ENCODE assay signal across 10 mouse cellular contexts in genomic region chr5:135726641-135727346, GRCm38 (mm10). TPM values are rescaled to one million over a fixed set of nuclear protein-coding genes. Genes with fewer than 3 reads are reported as not detected.
A peak's percentile ranks its signal among the peaks of the same experiment; 100 is the strongest.
DNase-seq lines count a peak whose midpoint lies in the region; ATAC-seq and TF ChIP-seq lines count a peak whose summit lies in the region.
"Had no signal": no experiment of that assay in that cellular context is flagged by ENCODE, and none has a peak within 500 bp of the region (broad histone marks: within the 10 kb centered on the region; RNA-seq: fewer than 3 reads in every experiment).

No protein-coding gene starts in this region.

- peak; percentile 25 for DNase-seq in NIH3T3 (ENCODE audit: low read depth)
- no peak for DNase-seq in embryonic facial prominence, embryonic 11.5 days (ENCODE audit: low spot score)
- DNase-seq in heart, postnatal 0 days (ENCODE audit: low spot score) = peak; percentile 81
- DNase-seq in spleen, adult 12 weeks (ENCODE audit: low spot score) = no peak
- DNase-seq in retina, postnatal 1 day = no peak
- DNase-seq in urinary bladder, postnatal 36 days (ENCODE audit: low spot score in 2 of 2) = no peak
- DNase-seq: lung, postnatal 36 days; right cerebral cortex, postnatal 25 days had no signal

- 0 out of 2 replicates have a peak, but pooled peaks have one; percentile 30 for TF ChIP-seq EP300 in heart, postnatal 0 days (IDR thresholded peaks at IDR 0.05; ENCODE audit: low read depth)

- TF ChIP-seq CTCF in heart, postnatal 0 days (IDR thresholded peaks at IDR 0.05; ENCODE audit: low read depth) = no peak

- no peak overlapping the region for H3K4me3 ChIP-seq in embryonic facial prominence, embryonic 11.5 days (ENCODE audit: low read depth, low read length)
- no peak overlapping the region for H3K4me3 ChIP-seq in heart, postnatal 0 days (ENCODE audit: low read depth, low read length)
- peak overlapping the region; percentile 28; the same call in 1 of the 2 replicates for H3K4me3 ChIP-seq in limb, embryonic 15.5 days

- no peak for ATAC-seq in embryonic facial prominence, embryonic 11.5 days (replicated peaks; ENCODE audit: insufficient number of reproducible peaks, low FRiP score, low TSS enrichment, low read depth)
- peak; percentile 85 for ATAC-seq in heart, postnatal 0 days (ENCODE audit: insufficient read depth, low read depth)
- ATAC-seq in limb, embryonic 15.5 days (ENCODE audit: insufficient number of reproducible peaks, low FRiP score, low TSS enrichment, low read depth) = no peak
- ATAC-seq in inflammation-experienced regulatory T-cells, adult 6 months = no peak

- no peaks in the 10 kb centered on the region for H3K27me3 ChIP-seq in embryonic facial prominence, embryonic 11.5 days (ENCODE audit: control insufficient read depth, insufficient read depth, low read length)
- no peaks in the 10 kb centered on the region for H3K27me3 ChIP-seq in heart, postnatal 0 days (ENCODE audit: control insufficient read depth, insufficient read depth, low read length)
- H3K27me3 ChIP-seq in limb, embryonic 15.5 days = no peaks in the 10 kb centered on the region

- 0 out of 2 replicates have a peak overlapping the region, but pooled peaks have one; percentile 3 for H3K9ac ChIP-seq in embryonic facial prominence, embryonic 11.5 days (replicated peaks; ENCODE audit: low read length)
- H3K9ac ChIP-seq in heart, postnatal 0 days (replicated peaks; ENCODE audit: low read depth, low read length) = 0 out of 2 replicates have a peak overlapping the region, but pooled peaks have one; percentile 7
- no peak overlapping the region for H3K9ac ChIP-seq in limb, embryonic 15.5 days

- WGBS in embryonic facial prominence, embryonic 11.5 days = 72% methylated on average over 2 of the region's 2 CpGs
- WGBS in heart, postnatal 0 days = 52% methylated on average over 2 of the region's 2 CpGs
- WGBS in limb, embryonic 15.5 days = 66% methylated on average over 2 of the region's 2 CpGs

- no peaks in the 10 kb centered on the region for H3K9me3 ChIP-seq in embryonic facial prominence, embryonic 11.5 days (replicated peaks; ENCODE audit: control insufficient read depth, low read length)
- H3K9me3 ChIP-seq in heart, postnatal 0 days (replicated peaks; ENCODE audit: control insufficient read depth, low read length) = no peaks in the 10 kb centered on the region
- no peaks in the 10 kb centered on the region for H3K9me3 ChIP-seq in limb, embryonic 15.5 days

- H3K4me2 ChIP-seq in embryonic facial prominence, embryonic 11.5 days (ENCODE audit: low read depth, low read length) = peak overlapping the region; percentile 0; the same call in 1 of the 2 replicates
- H3K4me2 ChIP-seq in heart, postnatal 0 days (ENCODE audit: low read depth, low read length) = 0 out of 2 replicates have a peak overlapping the region, but pooled peaks have one; percentile 2
- peak overlapping the region; percentile 46; the same call in 1 of the 2 replicates for H3K4me2 ChIP-seq in limb, embryonic 15.5 days

- peaks cover 16% of the 10 kb centered on the region for H3K4me1 ChIP-seq in embryonic facial prominence, embryonic 11.5 days (ENCODE audit: control insufficient read depth, insufficient read depth, low read length)
- H3K4me1 ChIP-seq in heart, postnatal 0 days (ENCODE audit: control insufficient read depth, insufficient read depth) = peaks cover 46% of the 10 kb centered on the region
- H3K4me1 ChIP-seq in limb, embryonic 15.5 days = peaks cover 57% of the 10 kb centered on the region

- H3K36me3 ChIP-seq in embryonic facial prominence, embryonic 11.5 days (replicated peaks; ENCODE audit: control insufficient read depth, insufficient read depth, low read depth, low read length) = peaks cover 12% of the 10 kb centered on the region
- H3K36me3 ChIP-seq in heart, postnatal 0 days (replicated peaks; ENCODE audit: control insufficient read depth, insufficient read depth, low read length) = peaks cover 36% of the 10 kb centered on the region
- peaks cover 33% of the 10 kb centered on the region for H3K36me3 ChIP-seq in limb, embryonic 15.5 days

- H3K27ac ChIP-seq in embryonic facial prominence, embryonic 11.5 days (replicated peaks; ENCODE audit: low read depth, low read length) = no peak overlapping the region
- H3K27ac ChIP-seq in heart, postnatal 0 days (ENCODE audit: low read depth) = peak overlapping the region; percentile 84
- peak overlapping the region; percentile 80; the same call in 1 of the 2 replicates for H3K27ac ChIP-seq in limb, embryonic 15.5 days

RNA-seq across cellular contexts. Expression of gene Tmem120a, which starts 17.5 kb away (rescaled TPM):
- 47.1 and 57.3 TPM in 2 replicates for polyA plus RNA-seq in embryonic facial prominence, embryonic 11.5 days (2014; fragmentation: Nextera tagmentation; extraction: Ambion mirVana)
- total RNA-seq in heart, postnatal 0 days (2014; rRNA removed; ENCODE audit: low replicate concordance) = 25.6 and 32.6 TPM in 2 replicates
- 33.9 and 34.2 TPM in 2 replicates for polyA plus RNA-seq in heart, postnatal 0 days (2015; fragmentation: Nextera tagmentation; extraction: Ambion mirVana)
- 39.4 and 44.1 TPM in 2 replicates for polyA plus RNA-seq in limb, embryonic 15.5 days (2015; fragmentation: Nextera tagmentation; extraction: Ambion mirVana)
- 10 to 100 TPM; 31.4 to 58.5 (median 39.4) TPM for polyA plus RNA-seq in inflammation-experienced regulatory T-cells, adult 6 months (2017; shearing (Covaris generic))

RNA-seq across cellular contexts. Expression of gene Styxl1, which starts 51.4 kb away (rescaled TPM):
- 0.31 TPM in 1 of 2 replicates, not detected in the other for polyA plus RNA-seq in embryonic facial prominence, embryonic 11.5 days (2014; fragmentation: Nextera tagmentation; extraction: Ambion mirVana)
- total RNA-seq in heart, postnatal 0 days (2014; rRNA removed; ENCODE audit: low replicate concordance) = not detected in 2 replicates
- 0.18 and 0.42 TPM in 2 replicates for polyA plus RNA-seq in heart, postnatal 0 days (2015; fragmentation: Nextera tagmentation; extraction: Ambion mirVana)
- 0.14 TPM in 2 replicates for polyA plus RNA-seq in limb, embryonic 15.5 days (2015; fragmentation: Nextera tagmentation; extraction: Ambion mirVana)
- 1 to 10 TPM in 1 of 3 experiments, under 1 TPM in 1, not detected in 1; 0.68 to 2.6 TPM for polyA plus RNA-seq in inflammation-experienced regulatory T-cells, adult 6 months (2017; shearing (Covaris generic))

RNA-seq across cellular contexts. Expression of gene Mdh2, which starts 51.5 kb away (rescaled TPM):
- 567 and 573 TPM in 2 replicates for polyA plus RNA-seq in embryonic facial prominence, embryonic 11.5 days (2014; fragmentation: Nextera tagmentation; extraction: Ambion mirVana)
- total RNA-seq in heart, postnatal 0 days (2014; rRNA removed; ENCODE audit: low replicate concordance) = 389 and 420 TPM in 2 replicates
- polyA plus RNA-seq in heart, postnatal 0 days (2015; fragmentation: Nextera tagmentation; extraction: Ambion mirVana) = 2,045 and 2,081 TPM in 2 replicates
- 435 and 486 TPM in 2 replicates for polyA plus RNA-seq in limb, embryonic 15.5 days (2015; fragmentation: Nextera tagmentation; extraction: Ambion mirVana)
- 100 to 1,000 TPM; 604 to 659 (median 643) TPM for polyA plus RNA-seq in inflammation-experienced regulatory T-cells, adult 6 months (2017; shearing (Covaris generic))

RNA-seq across cellular contexts. Expression of gene Por, which starts 57.0 kb away (rescaled TPM):
- 62.7 and 63.5 TPM in 2 replicates for polyA plus RNA-seq in embryonic facial prominence, embryonic 11.5 days (2014; fragmentation: Nextera tagmentation; extraction: Ambion mirVana)
- total RNA-seq in heart, postnatal 0 days (2014; rRNA removed; ENCODE audit: low replicate concordance) = 71.7 and 85.6 TPM in 2 replicates
- 44.9 and 45.0 TPM in 2 replicates for polyA plus RNA-seq in heart, postnatal 0 days (2015; fragmentation: Nextera tagmentation; extraction: Ambion mirVana)
- 93.7 and 99.2 TPM in 2 replicates for polyA plus RNA-seq in limb, embryonic 15.5 days (2015; fragmentation: Nextera tagmentation; extraction: Ambion mirVana)
- polyA plus RNA-seq in inflammation-experienced regulatory T-cells, adult 6 months (2017; shearing (Covaris generic)) = 10 to 100 TPM; 21.7 to 30.1 (median 25.1) TPM

Comparison
In these comparisons a context has a peak if more than half of its experiments do, and no peak if none do; other contexts are left out.
1. DNase-seq: peak in NIH3T3 (single experiment) and heart, postnatal 0 days (single experiment); none in embryonic facial prominence, embryonic 11.5 days (single experiment), spleen, adult 12 weeks (single experiment), retina, postnatal 1 day (single experiment) and urinary bladder, postnatal 36 days (0 of 2).
2. Peak in every context shown above with its lines, with median percentiles within 50 percentile points of each other: H3K4me2 ChIP-seq.